Mouse (Mus musculus) G1E (cell line): ENCODE measurements around the gene Cmya5. TPM values are rescaled to one million over a fixed set of nuclear protein-coding genes. Genes with fewer than 3 reads are reported as not detected.
"Not testable (repeated sequence)": the region's sequence is repeated elsewhere in the genome, so short reads cannot be mapped to it uniquely, and the experiment has no call there.

Experiments
- ATAC-seq: 2 replicates; pipeline ENCODE4 v1.8.0; 2016; ENCODE audit warnings: mild to moderate bottlenecking; ENCODE audit not compliant: insufficient number of reproducible peaks, poor library complexity, low FRiP score, severe bottlenecking; ENCODE audit errors: extremely low read depth
- DNase-seq: peaks from one replicate; pipeline ENCODE4 v3.0.0; 2012; ENCODE audit warnings: low spot score
- H3K27me3 ChIP-seq: 2 replicates; pipeline ENCODE4 v1.6.1; 2012; ENCODE audit warnings: mild to moderate bottlenecking, low read length, inconsistent platforms; ENCODE audit not compliant: insufficient read depth
- H3K36me3 ChIP-seq: replicated peaks from 2 replicates; pipeline ENCODE3; 2012; ENCODE audit warnings: mild to moderate bottlenecking, inconsistent platforms
- H3K4me1 ChIP-seq: 2 replicates; pipeline ENCODE4 v1.6.1; 2012; ENCODE audit warnings: low read depth, low read length, inconsistent platforms, mixed read lengths; ENCODE audit not compliant: insufficient read depth
- H3K4me3 ChIP-seq: 2 replicates; pipeline ENCODE4 v1.5.1; 2012; ENCODE audit warnings: low read depth, mild to moderate bottlenecking, inconsistent platforms, low read length, moderate library complexity, mixed read lengths
- H3K9me3 ChIP-seq: replicated peaks from 2 replicates; pipeline ENCODE4 v1.6.1; 2012; ENCODE audit warnings: inconsistent platforms
- CTCF ChIP-seq: IDR thresholded peaks from 2 replicates; pipeline ENCODE4 v1.5.1; 2012; ENCODE audit warnings: low read depth, low read length, inconsistent platforms, mixed read lengths
- GATA1 ChIP-seq: IDR thresholded peaks from 2 replicates; pipeline ENCODE4 v1.6.1; 2012; ENCODE audit warnings: borderline replicate concordance, low read length, inconsistent platforms, mixed read lengths
- GATA2 ChIP-seq: IDR thresholded peaks from 2 replicates; pipeline ENCODE4 v1.6.1; 2012; ENCODE audit warnings: low read depth, low read length, inconsistent platforms, borderline replicate concordance
- POLR2AphosphoS5 ChIP-seq: IDR thresholded peaks from 2 replicates; pipeline ENCODE4 v1.6.1; 2012; ENCODE audit warnings: low read depth, low read length, inconsistent platforms; ENCODE audit not compliant: insufficient replicate concordance
- TAL1 ChIP-seq: conservative IDR thresholded peaks from 2 replicates; pipeline ENCODE4 v1.6.1; 2012; ENCODE audit warnings: low read depth, low read length, inconsistent platforms, mixed read lengths
- polyA plus RNA-seq: library from polyadenylated mRNA; stranded (reverse); fragments of >175 nt; gene quantifications from 2 replicates; pipeline ENCODE4 v1.2.3, GENCODE M21; 2012
- total RNA-seq, 2 experiments: library from RNA; stranded (forward) in 1 of 2; stranded (reverse) in 1 of 2; fragments of 200-1000 nt in 1 of 2; fragments of >200 nt in 1 of 2; fragmentation: Nextera tagmentation in 1 of 2; gene quantifications; 2 replicates each; pipeline ENCODE4 v1.2.3; 2014 to 2017

Cmya5 gene
- total RNA-seq (2014; fragmentation: Nextera tagmentation) (not detected in 2 replicates), total RNA-seq (2017) (under 0.01 and 0.11 TPM in 2 replicates), polyA plus RNA-seq (not detected in 2 replicates)

GRCm38 (mm10) chr13:93144336-93145167 lies at the start of gene Cmya5:
Gene Cmya5, minus strand, starts transcription at chr13:93144724.
- H3K4me1 ChIP-seq: no peaks in the 10 kb centered on the region

GRCm38 (mm10) chr13:93192646-93193026 lies 48.1 kb upstream of the Cmya5 start:
- TF ChIP-seq GATA1: no peak
- TF ChIP-seq GATA2: no peak
- TF ChIP-seq TAL1: no peak
- TF ChIP-seq CTCF: no peak
- DNase-seq (no peak), ATAC-seq (no peak)
- H3K9me3 ChIP-seq: no peaks in the 10 kb centered on the region
- H3K4me3 ChIP-seq: peak overlapping the region; percentile 95
- peaks cover 8% of the 10 kb centered on the region for H3K36me3 ChIP-seq
- peaks cover 13% of the 10 kb centered on the region for H3K4me1 ChIP-seq
- no peaks in the 10 kb centered on the region for H3K27me3 ChIP-seq

More at GRCm38 (mm10) chr13:93144336-93145167, at the start of gene Cmya5:
- no peaks in the 10 kb centered on the region for H3K9me3 ChIP-seq
- peaks cover 37% of the 10 kb centered on the region for H3K36me3 ChIP-seq
- no peak within 1 kb of the TSS for H3K4me3 ChIP-seq
- no peak for TF ChIP-seq POLR2AphosphoS5
- no peak for TF ChIP-seq GATA2
- no peak for TF ChIP-seq CTCF
- no peak for TF ChIP-seq TAL1
- no peak for TF ChIP-seq GATA1
- no peak for ATAC-seq
- peaks cover 3% of the 10 kb centered on the region; the same call in 1 of the 2 replicates for H3K27me3 ChIP-seq
- DNase-seq: no peak

- ATAC-seq (peak; percentile 94), DNase-seq (peak; percentile 86)
- H3K27me3 ChIP-seq: no peaks in the 10 kb centered on the region
- no peak for TF ChIP-seq GATA2
- no peak for TF ChIP-seq POLR2AphosphoS5
- TF ChIP-seq GATA1: no peak
- H3K4me1 ChIP-seq: peaks cover 13% of the 10 kb centered on the region
- peaks cover 9% of the 10 kb centered on the region for H3K36me3 ChIP-seq
- H3K9me3 ChIP-seq: no peaks in the 10 kb centered on the region
- H3K4me3 ChIP-seq: peak within 1 kb of the TSS; percentile 95
These were observed 47.5 kb upstream of the Cmya5 start, which contains the start of gene Tent2 for GRCm38 (mm10) chr13:93191831-93192645. Gene Tent2, minus strand, starts transcription at chr13:93192385.

- DNase-seq (no peak), ATAC-seq (no peak)
- TF ChIP-seq CTCF (no peak), TAL1 (no peak), GATA1 (no peak), POLR2AphosphoS5 (no peak), GATA2 (no peak)
- Histone ChIP-seq H3K4me1 (peaks cover 13% of the 10 kb centered on the region), H3K9me3 (no peaks in the 10 kb centered on the region), H3K4me3 (peak overlapping the region; percentile 20; the same call in 1 of the 2 replicates), H3K27me3 (no peaks in the 10 kb centered on the region), H3K36me3 (peaks cover 14% of the 10 kb centered on the region)
These were observed 44.9 kb upstream of the Cmya5 start for GRCm38 (mm10) chr13:93189416-93189815.

GRCm38 (mm10) chr13:93188738-93189137 lies 44.2 kb upstream of the Cmya5 start:
- peaks cover 20% of the 10 kb centered on the region for H3K36me3 ChIP-seq
- H3K4me1 ChIP-seq: peaks cover 13% of the 10 kb centered on the region
- H3K9me3 ChIP-seq: no peaks in the 10 kb centered on the region
- TF ChIP-seq POLR2AphosphoS5: no peak
- no peak for TF ChIP-seq CTCF
- TF ChIP-seq TAL1: no peak
- TF ChIP-seq GATA2: no peak
- no peak for TF ChIP-seq GATA1
- no peak for ATAC-seq
- no peaks in the 10 kb centered on the region for H3K27me3 ChIP-seq
- no peak overlapping the region; the same call in 1 of the 2 replicates for H3K4me3 ChIP-seq
- DNase-seq: no peak

- not testable (repeated sequence) for ATAC-seq, H3K4me3 ChIP-seq, H3K9me3 ChIP-seq, H3K27me3 ChIP-seq, DNase-seq
- H3K4me1 ChIP-seq: peaks cover 13% of the 10 kb centered on the region
- peaks cover 29% of the 10 kb centered on the region for H3K36me3 ChIP-seq
These were observed 43.3 kb upstream of the Cmya5 start for GRCm38 (mm10) chr13:93187792-93188191.
